Mouse (Mus musculus) lung, adult 2 months (tissue): ENCODE data around the gene Nol4l. TPM values are rescaled to one million over a fixed set of nuclear protein-coding genes. Genes with fewer than 3 reads are reported as not detected.

ENCODE experiments used
- DNase-seq: peaks from one replicate; pipeline ENCODE4 v3.0.0; 2022
- H3K4me1 ChIP-seq: fragments of 200-500 bp; 2 replicates; pipeline ENCODE4 v1.6.1; 2011; ENCODE audit warnings: low read length; ENCODE audit not compliant: control insufficient read depth, insufficient read depth
- H3K4me3 ChIP-seq: fragments of 200-500 bp; replicated peaks from 2 replicates; pipeline ENCODE3; 2011; ENCODE audit warnings: low read depth, mild to moderate bottlenecking, control low read depth, low read length; ENCODE audit errors: extremely low read depth
- CTCF ChIP-seq: fragments of 200-500 bp; IDR thresholded peaks from 2 replicates; pipeline ENCODE4 v1.5.1; 2011; ENCODE audit warnings: mild to moderate bottlenecking, low read length, control low read depth; ENCODE audit not compliant: insufficient read depth
- POLR2A ChIP-seq: fragments of 200-500 bp; IDR thresholded peaks from 2 replicates; pipeline ENCODE4 v1.6.1; 2011; ENCODE audit warnings: low read depth, mild to moderate bottlenecking, control low read depth, low read length, borderline replicate concordance; ENCODE audit errors: extremely low read depth
- WGBS: fragments of 180-500 bp; shearing (Covaris S2); methylation state at CpG from one replicate; pipeline ENCODE4 v1.1.7; 2018; 5-methylcytosine and 5-hydroxymethylcytosine counted together
- polyA plus RNA-seq: library from polyadenylated mRNA; depleted of rRNA; stranded (reverse); fragments of >200 nt; gene quantifications from 2 replicates; pipeline ENCODE4 v1.2.3, GENCODE M21; 2012

Nol4l gene
- polyA plus RNA-seq, 1 experiment = 14.7 TPM

DNA sequence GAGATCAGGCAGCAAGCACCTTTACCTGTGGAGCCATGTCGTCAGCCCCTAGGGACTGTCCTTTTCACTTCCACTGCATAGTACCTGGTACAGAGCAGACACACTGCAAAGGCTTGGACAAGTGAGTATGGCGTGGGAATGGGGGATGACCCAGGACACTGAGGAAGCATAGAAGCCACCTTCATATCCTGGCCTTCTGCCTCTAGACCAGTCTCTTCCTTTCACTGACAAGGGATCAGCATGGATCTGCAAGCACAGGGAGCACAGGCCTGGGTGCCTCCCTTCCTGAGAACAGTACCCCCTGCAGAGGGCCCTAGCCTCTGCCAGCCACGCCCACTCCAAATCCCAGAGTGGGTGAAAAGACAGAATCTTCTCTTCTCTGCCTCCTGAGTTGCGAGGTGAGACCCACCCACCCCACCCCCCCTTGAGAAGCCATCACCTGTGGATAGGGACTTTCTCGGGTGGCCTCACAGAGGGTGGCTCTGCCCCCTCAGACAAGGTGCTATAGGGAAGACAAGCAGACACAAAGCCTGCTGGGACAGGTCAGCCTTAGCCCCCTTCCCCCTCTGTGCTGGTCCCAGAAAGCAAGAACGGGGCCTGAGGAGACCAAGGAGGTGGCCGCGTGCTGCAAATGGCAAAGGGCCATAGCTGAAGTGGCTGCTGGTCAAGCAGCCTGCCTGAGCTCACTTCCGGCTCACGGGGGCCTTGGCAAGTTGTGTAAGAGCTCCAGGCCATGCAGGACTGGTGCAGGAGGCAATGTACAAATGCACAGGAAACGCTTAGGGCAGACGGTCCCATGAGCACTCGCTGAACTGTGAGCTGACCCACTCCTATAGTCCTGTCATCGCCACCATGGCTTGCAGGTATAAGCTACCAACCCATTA, 15.0 kb downstream of the Nol4l start:
- whole genome bisulfite sequencing = 63% methylated on average over 14 of the region's 14 CpGs
- TF ChIP-seq CTCF (no peak), POLR2A (no peak)
- Histone ChIP-seq H3K4me3 (no peak overlapping the region), H3K4me1 (no peaks in the 10 kb centered on the region)
- DNase-seq = peak; percentile 53

DNA sequence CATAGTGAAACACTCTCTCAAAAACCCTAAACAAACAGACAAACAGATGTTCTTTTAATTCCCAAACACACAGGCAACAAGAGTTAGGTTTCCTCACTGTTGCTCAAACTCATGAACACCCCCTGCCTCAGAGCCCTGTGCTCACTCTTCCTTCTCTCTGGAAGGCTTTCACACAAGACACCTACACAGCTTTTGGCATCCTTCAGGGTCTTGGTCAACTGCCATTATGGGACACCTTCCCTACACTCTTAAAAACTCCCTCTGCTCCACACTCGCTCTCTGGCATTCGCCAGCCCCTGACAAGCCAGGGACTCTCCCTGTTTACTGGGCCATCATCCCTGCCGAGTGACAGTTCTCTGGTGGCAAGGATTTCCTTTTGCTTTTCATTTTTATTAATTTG, 15.8 kb downstream of the Nol4l start:
- no peak for TF ChIP-seq POLR2A
- TF ChIP-seq CTCF = no peak
- no peak overlapping the region for H3K4me3 ChIP-seq
- no peaks in the 10 kb centered on the region for H3K4me1 ChIP-seq
- no peak for DNase-seq
- WGBS = 80% methylated on average over 3 of the region's 3 CpGs

DNA sequence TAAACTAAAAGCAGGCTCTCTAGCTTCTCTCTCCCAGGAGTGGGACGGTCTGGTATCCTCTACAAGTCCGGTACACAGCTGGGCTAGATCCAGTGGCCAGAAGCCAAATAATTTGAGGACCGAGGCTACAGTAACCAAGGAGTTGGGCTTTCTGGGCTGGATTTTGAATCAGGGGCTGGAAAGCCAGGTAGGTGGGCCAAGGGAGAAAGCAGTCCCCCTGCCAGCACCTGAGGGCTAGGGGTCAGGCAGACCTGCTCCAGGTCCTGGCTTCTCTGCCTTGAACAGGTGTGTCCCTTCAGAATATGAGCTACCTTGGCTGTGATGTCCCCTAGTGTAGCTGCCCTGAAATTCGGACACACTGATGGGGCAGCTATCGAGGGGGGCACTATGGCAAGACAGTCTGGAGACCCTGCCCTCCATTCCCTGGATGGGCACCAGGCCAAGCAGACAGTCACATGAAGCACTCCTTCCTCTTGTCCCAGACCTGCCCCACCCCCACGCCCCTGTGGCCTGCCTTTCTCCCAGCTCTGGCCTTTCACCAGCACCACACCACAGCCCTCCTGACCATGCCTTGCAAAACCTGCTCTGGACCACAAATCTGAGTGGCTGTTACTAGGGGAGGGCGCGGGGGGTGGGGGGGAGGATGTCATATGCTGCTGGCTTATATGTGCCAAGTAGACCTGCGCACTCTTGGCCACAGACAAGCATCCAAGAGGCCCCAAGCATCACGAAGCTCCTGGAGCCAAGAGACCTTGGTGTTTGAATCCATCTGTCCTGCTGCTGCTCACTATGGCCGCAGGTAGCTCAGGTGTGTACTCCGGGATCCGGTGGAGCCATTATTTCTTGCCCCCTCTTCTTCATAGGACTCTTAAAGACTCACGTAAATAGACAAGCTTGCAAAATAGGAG, 17.1 kb downstream of the Nol4l start:
- 69% methylated on average over 14 of the region's 14 CpGs for WGBS
- no peak for TF ChIP-seq CTCF
- TF ChIP-seq POLR2A = no peak

DNA sequence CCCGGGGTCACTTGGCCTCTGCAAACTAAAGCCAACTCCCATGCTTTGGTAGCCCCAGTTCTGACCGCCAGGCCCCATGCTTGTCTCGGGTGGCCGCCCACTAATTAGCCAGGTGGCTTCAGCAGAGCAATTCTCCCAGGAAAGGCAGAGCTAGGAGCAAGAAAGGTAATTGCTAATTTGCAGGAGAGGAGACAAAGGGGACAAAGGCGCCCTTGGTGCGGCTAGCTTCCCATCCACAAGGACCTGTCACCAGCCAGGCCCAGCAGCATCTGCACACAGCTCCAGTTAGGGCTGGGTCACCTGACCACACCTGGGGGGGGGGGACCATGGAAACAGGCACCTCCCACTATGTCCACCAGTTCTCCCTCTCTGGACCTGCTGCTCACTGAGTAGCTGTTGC, 18.2 kb downstream of the Nol4l start:
- DNase-seq = no peak
- H3K4me3 ChIP-seq = no peak overlapping the region
- no peak for TF ChIP-seq POLR2A
- no peak for TF ChIP-seq CTCF
- no peaks in the 10 kb centered on the region for H3K4me1 ChIP-seq
- WGBS = 83% methylated on average over 6 of the region's 6 CpGs

More for the DNA sequence above, 17.1 kb downstream of the Nol4l start:
- H3K4me1 ChIP-seq = no peaks in the 10 kb centered on the region
- DNase-seq = no peak
- H3K4me3 ChIP-seq = no peak overlapping the region

- WGBS = 88% methylated on average over 8 of the region's 8 CpGs
- DNase-seq = no peak
- no peak for TF ChIP-seq POLR2A
- no peak for TF ChIP-seq CTCF
- H3K4me3 ChIP-seq = no peak overlapping the region
- H3K4me1 ChIP-seq = no peaks in the 10 kb centered on the region
Observed at GRCm38 (mm10) chr2:153510136-153510535, 19.6 kb downstream of the Nol4l start.

- no peaks in the 10 kb centered on the region for H3K4me1 ChIP-seq
- WGBS = 35% methylated on average over 18 of the region's 18 CpGs
- no peak for DNase-seq
- TF ChIP-seq CTCF (no peak), POLR2A (no peak)
- H3K4me3 ChIP-seq = no peak overlapping the region
Observed at GRCm38 (mm10) chr2:153509211-153510029, 20.4 kb downstream of the Nol4l start.

- Histone ChIP-seq H3K4me3 (no peak overlapping the region), H3K4me1 (no peaks in the 10 kb centered on the region)
- TF ChIP-seq CTCF = no peak
- TF ChIP-seq POLR2A = no peak
- WGBS = 79% methylated on average over 3 of the region's 3 CpGs
- DNase-seq = no peak
Observed at GRCm38 (mm10) chr2:153508405-153508804, 21.4 kb downstream of the Nol4l start.

GRCm38 (mm10) chr2:153507969-153508368, 21.8 kb downstream of the Nol4l start:
- 97% methylated on average over 2 of the region's 2 CpGs for WGBS

GRCm38 (mm10) chr2:153506385-153506784, 23.4 kb downstream of the Nol4l start:
- DNase-seq = no peak
- 75% methylated on average over 5 of the region's 5 CpGs for WGBS
- TF ChIP-seq CTCF = no peak
- Histone ChIP-seq H3K4me3 (no peak overlapping the region), H3K4me1 (no peaks in the 10 kb centered on the region)

More at GRCm38 (mm10) chr2:153507969-153508368, 21.8 kb downstream of the Nol4l start:
- TF ChIP-seq POLR2A (no peak), CTCF (no peak)
- no peak for DNase-seq
- Histone ChIP-seq H3K4me1 (no peaks in the 10 kb centered on the region), H3K4me3 (no peak overlapping the region)
